Mouse (Mus musculus) megakaryocyte-erythroid progenitor cell, adult 5-6 weeks (primary cell): ENCODE results near the gene Fgfr2. TPM values are rescaled to one million over a fixed set of nuclear protein-coding genes. Genes with fewer than 3 reads are reported as not detected.
A peak's percentile ranks its signal among the peaks of the same experiment; 100 is the strongest.

Experiments used
- ATAC-seq: replicated peaks from 2 replicates; pipeline ENCODE4 v1.8.0; 2016; ENCODE audit warnings: mild to moderate bottlenecking, inconsistent platforms; ENCODE audit not compliant: severe bottlenecking, poor library complexity, low FRiP score, low TSS enrichment
- total RNA-seq, 2 experiments: library from RNA; stranded (forward) in 1 of 2; stranded (reverse) in 1 of 2; fragments of 200-1000, 215-1000 nt in 1 of 2; fragments of >200 nt in 1 of 2; fragmentation: Nextera tagmentation in 1 of 2; gene quantifications; 2 replicates each; pipeline ENCODE4 v1.2.3; 2014 to 2017

Gene Fgfr2
- total RNA-seq, 2 experiments from 2014 or later: not detected

- no peak for ATAC-seq
These were observed 1858.9 kb downstream of the Fgfr2 start for GRCm38 (mm10) chr7:131264251-131264650.

DNA sequence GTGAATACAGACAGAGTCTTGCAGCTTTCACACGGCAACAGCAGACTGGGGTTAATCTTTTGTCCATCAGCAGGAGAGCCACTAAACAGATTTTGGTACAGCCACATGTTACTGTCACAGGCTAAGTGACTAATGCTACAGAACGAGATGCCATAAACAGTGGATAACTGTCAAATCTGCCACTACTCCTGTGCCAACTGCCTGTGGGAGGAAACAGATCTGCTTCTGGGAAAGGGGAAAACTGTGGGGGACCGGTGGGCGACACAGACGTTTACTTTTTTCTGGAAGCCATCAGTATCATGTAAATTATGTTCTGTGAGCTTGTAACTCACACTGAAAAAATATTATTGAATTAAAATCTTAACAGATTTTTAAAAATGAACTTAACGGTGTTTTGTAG lies 1862.2 kb downstream of the Fgfr2 start:
- ATAC-seq: no peak

- no peak for ATAC-seq
These were observed 1865.8 kb downstream of the Fgfr2 start for GRCm38 (mm10) chr7:131257309-131257708.

DNA sequence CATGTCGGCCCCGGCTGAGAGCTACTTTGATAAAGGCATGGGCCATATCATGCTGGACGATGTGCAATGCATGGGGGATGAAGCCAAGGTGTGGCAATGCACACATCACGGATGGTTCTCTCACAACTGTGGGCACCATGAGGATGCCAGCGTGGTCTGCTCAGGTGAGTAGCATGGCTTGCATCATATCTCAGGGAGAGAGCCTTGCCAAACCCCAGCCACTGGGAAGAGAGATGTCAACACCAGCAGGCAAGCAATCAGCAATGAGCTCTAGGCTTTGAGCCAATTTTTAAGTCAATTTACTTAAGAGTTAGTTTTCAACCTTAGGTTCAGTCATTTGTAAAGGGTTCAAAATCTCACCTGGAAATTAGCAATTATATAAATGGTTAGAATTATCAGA lies 1866.3 kb downstream of the Fgfr2 start:
- ATAC-seq: no peak

DNA sequence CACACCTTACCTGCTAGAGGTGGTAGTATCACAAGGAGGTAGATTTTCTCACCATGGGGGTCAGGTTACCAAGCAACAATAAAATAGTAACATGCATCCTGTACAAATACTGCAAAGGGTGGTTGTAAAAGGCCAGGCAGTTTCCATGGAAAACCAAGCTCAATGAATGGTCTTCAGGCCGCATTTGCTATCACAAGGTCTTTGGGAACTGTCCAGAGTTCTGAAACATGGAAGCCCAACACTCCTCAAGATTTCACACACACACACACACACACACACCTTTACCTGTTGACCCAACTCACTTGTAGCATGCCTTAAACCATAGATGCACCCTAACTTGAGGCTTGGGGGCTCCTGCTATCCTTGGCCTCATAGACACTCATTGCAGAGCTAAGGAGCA lies 1878.2 kb downstream of the Fgfr2 start:
- no peak for ATAC-seq

GRCm38 (mm10) chr7:131236091-131236490 lies 1887.1 kb downstream of the Fgfr2 start:
- no peak for ATAC-seq

DNA sequence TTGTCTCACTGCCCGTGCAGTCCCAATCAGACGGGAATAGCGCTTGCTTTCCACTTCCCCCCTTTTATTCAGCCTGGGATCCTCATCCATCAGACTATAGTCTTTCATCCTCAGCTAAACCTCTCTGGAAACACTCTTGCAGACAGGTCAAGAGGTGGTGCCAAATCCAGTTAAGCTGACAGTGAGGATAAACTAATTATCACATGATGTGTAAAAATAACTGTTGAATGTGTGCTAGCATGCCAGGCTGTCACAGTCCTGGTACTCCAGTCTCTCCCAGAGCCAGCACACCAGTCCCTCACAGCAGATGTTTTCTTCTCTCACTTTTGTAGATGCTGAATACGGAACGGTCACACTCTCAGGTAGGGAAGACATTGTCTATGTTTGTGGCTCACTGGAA lies 1900.1 kb downstream of the Fgfr2 start:
- no peak for ATAC-seq

- no peak for ATAC-seq
These were observed 1935.2 kb downstream of the Fgfr2 start for GRCm38 (mm10) chr7:131187996-131188395.

DNA sequence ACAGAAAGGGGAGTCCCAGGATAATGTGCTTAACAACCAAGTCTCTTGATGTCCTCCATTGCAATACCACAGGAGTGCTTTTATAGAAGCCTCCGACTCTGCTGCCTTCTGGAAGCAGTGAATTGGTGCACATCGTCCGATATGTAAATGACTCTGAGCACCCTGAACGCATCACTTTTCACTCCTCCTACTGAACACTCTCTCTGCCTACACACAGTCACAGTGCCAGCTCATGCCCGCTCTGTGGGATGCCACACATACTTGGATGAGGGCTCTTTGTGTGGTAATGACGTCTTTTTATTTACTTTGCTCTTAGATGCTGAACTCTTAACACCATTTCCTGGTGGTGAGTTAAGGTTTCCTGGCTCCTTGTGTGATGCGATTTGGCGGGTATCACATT lies 1936.1 kb downstream of the Fgfr2 start:
- no peak for ATAC-seq

DNA sequence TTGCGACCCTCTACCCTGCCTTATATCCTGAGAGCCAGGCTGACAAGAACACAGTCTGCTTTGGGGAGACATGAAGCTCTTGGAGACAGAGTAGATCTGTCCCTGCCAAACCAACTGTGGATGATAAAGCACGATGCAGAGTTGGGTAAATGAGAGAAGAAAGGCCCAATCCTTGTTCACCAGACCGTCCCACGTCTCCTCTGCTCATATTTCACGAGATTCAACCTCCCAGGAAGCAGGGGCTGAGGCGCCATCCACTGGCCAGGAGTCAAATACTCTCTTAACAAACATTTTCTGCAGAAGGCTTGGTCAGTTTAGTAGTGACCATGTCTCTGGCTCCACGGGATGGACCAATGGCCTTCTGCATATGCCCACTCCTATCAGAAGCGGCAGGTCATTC lies 1938.8 kb downstream of the Fgfr2 start:
- no peak for ATAC-seq

DNA sequence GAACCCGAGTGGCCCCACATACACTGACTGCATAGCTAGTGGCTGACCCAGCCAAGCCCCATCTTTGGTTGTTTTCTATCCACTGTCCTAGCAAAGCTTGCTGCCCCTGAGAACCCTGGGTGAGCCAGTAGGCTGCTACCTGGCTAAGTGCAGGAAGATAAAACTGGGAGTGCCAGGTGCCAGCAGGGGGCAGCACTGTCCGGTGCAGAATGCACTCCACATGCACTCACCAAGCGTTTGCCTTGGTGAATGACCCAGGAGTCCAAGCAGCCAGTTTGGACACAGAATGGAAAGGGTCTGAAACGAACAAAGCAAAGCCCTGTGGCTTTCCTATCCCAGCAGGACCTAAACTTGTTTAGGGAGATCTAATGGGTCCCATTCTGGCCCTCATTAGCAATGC lies 1940.5 kb downstream of the Fgfr2 start:
- ATAC-seq: peak; percentile 84; the same call in 1 of the 2 replicates

- no peak for ATAC-seq
These were observed 1949.0 kb downstream of the Fgfr2 start, which contains the start of gene 5430419D17Rik for GRCm38 (mm10) chr7:131174121-131174520. Gene 5430419D17Rik, plus strand, starts transcription at chr7:131174402.

DNA sequence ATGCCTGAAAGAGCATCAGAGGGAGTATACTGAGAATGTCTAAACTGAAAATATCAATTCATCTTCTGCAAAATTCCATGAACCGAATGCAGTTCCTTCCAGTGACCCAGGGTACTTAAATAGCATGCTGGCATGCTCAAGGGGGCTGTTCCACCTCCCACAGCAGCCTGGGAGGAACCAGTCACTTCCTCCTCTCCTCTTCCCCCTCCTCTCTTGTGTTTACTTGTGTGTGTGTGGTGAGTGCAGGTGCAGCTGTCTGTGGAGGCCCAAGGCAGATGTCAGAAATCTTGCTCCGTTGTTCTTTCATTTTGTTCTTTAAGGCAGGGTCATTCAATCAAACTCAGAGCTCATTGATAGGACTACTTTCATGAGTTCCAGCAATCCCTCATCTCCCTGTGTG lies 1954.1 kb downstream of the Fgfr2 start:
- no peak for ATAC-seq

DNA sequence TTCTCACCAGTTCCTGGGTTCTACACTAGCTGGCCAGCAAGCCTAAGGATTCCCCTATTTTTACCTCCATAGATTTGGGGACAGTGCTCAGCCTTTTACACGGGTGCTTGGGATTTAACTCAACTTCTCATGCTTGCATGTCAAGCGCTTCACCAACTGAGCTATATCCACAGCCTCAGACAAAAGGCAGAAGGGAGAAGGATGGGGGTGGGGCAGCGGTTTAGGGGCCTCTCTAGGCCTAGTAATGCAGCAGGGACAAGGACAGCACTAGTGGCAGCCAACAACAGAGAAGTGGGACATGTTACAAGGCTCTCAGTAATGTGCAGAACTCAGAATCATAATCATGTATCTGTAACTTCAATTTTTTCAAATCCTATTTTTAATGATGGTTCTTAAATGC lies 1955.4 kb downstream of the Fgfr2 start:
- ATAC-seq: no peak

DNA sequence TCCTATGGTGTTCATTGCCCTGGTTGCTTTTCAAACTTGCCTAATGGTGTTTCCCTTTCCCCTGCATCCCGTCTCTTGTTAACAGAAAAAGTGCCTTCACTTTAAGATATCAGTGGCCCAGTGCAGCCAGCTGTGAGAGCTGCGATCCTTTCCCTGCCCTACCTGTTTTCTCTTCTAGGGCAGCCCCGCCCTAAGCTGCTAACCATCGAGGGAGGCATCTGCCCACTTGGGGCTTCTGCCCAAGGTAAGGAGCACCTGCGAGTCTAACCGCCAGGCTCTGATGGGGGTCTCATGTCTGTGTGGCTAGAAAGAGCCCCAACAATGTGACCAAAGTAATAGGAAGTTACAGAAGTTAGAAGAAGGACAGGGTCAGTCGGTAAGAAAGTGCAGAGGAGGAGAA lies 1960.9 kb downstream of the Fgfr2 start:
- ATAC-seq: no peak

DNA sequence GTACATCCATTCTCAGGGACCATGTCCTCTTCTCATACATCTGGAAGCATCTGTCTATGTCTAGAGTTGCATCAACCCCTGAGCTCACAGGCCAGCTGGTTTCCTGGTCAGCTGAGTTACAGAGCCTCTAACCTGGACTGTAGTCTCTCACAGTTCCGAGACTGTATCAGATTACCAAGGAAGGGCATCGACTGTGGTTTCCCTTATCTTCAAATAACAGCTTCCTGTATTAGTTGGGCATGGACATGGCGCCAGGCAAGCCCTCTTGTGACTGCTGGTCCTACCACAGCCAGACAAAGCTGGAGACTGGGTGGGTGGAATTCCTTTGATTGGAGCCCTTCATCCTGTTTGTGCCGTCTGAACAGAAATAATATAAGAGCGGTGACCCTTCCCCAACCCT lies 1970.1 kb downstream of the Fgfr2 start:
- ATAC-seq: no peak

GRCm38 (mm10) chr7:131150179-131150578 lies 1973.0 kb downstream of the Fgfr2 start:
- ATAC-seq: no peak

- no peak for ATAC-seq
These were observed 1976.9 kb downstream of the Fgfr2 start, which contains the start of gene 4933402N03Rik for GRCm38 (mm10) chr7:131146214-131146613. Gene 4933402N03Rik, minus strand, starts transcription at chr7:131146314.

GRCm38 (mm10) chr7:131133181-131133580 lies 1990.0 kb downstream of the Fgfr2 start:
- no peak for ATAC-seq

DNA sequence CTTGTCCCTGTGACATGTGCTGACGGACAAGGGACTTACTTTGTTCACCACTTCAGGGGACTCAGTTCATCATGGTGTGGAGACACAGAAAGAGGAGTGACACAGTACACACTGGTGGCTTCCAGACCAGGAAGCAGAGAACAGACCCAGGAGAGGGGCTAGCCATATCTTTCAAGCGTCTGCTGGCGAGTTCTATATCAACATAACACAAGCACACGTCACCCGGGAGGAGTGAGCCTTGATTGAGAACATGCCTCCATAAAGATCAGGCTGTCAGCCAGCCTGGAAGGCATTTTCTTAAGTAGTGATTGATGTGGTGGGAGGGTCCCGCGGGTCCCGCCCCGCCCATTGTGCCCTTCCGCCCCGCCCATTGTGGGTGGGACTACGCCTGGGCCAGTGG lies 1993.1 kb downstream of the Fgfr2 start:
- no peak for ATAC-seq

DNA sequence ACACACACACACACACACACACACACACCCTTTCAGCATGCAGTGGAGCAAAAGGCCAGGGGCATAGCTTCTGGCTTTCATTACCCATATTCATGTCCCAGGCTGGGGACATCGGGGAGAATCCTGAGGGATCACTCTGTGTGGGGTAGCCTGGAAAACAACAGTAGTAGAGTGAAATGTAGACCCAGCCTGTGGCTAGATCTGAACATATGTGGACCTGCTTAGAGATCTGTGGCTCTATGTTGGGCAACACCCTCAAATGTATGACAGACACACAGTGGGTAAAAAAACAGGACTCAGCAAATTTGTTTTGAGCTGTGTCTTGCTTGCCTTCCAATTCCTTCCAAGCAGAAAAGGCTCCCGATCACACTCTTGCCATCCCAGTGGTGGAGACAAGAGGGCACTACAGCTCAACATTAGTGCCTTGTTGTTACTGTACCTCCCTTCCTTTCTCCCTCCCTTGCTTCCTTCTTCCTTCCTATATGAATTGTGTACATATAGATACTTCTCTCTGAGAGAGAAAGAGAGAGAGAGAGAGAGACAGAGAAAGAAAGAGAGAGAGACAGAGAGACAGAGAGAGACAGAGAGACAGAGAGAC lies 2000.8 kb downstream of the Fgfr2 start:
- ATAC-seq: no peak

GRCm38 (mm10) chr7:131114434-131114833 lies 2008.7 kb downstream of the Fgfr2 start:
- no peak for ATAC-seq
